Mouse (Mus musculus) MEL (cell line): ENCODE results near the gene Mymx. TPM values are rescaled to one million over a fixed set of nuclear protein-coding genes. Genes with fewer than 3 reads are reported as not detected.

Experiments
- DNase-seq: peaks from one replicate; pipeline ENCODE4 v3.0.0; 2011; ENCODE audit warnings: low read depth, low spot score
- H3K27ac ChIP-seq: 2 replicates; pipeline ENCODE4 v1.5.1; 2012; ENCODE audit warnings: low read depth, mild to moderate bottlenecking, control low read depth, low read length, moderate library complexity; ENCODE audit not compliant: control insufficient read depth
- H3K27me3 ChIP-seq, 2 experiments: fragments of 150-350 bp in 1 of 2; sonication (generic) in 1 of 2; 2 replicates each; pipeline ENCODE4 v1.6.1; 2012; ENCODE audit warnings: low read length in 2 of 2, mild to moderate bottlenecking in 2 of 2, improper control_type of control experiment in 1 of 2, moderate library complexity in 1 of 2; ENCODE audit not compliant: insufficient read depth in 2 of 2, control insufficient read depth in 1 of 2
- H3K36me3 ChIP-seq, 2 experiments: 2 replicates each; pipeline ENCODE4 v1.6.1; 2012 to 2014; ENCODE audit warnings: low read length in 2 of 2, improper control_type of control experiment in 1 of 2, inconsistent platforms in 1 of 2, mild to moderate bottlenecking in 1 of 2; ENCODE audit not compliant: insufficient read depth in 2 of 2, control insufficient read depth in 1 of 2
- H3K4me1 ChIP-seq, 2 experiments: fragments of 150-350 bp in 1 of 2; sonication (generic) in 1 of 2; 2 replicates each; pipeline ENCODE4 v1.6.1; 2012; ENCODE audit warnings: low read length in 2 of 2, improper control_type of control experiment in 1 of 2, mild to moderate bottlenecking in 1 of 2; ENCODE audit not compliant: insufficient read depth in 2 of 2, control insufficient read depth in 1 of 2
- H3K4me3 ChIP-seq, 2 experiments: fragments of 150-350 bp in 1 of 2; sonication (generic) in 1 of 2; 2 replicates each; pipeline ENCODE4 v1.5.1; 2012; ENCODE audit warnings: low read depth in 2 of 2, low read length in 2 of 2, mild to moderate bottlenecking in 2 of 2, moderate library complexity in 2 of 2, control low read depth in 1 of 2, improper control_type of control experiment in 1 of 2; ENCODE audit not compliant: control insufficient read depth in 1 of 2, insufficient read depth in 1 of 2
- H3K79me2 ChIP-seq: 2 replicates; pipeline ENCODE4 v1.6.1; 2012; ENCODE audit warnings: mild to moderate bottlenecking, low read length, moderate library complexity; ENCODE audit not compliant: control insufficient read depth, poor library complexity, insufficient read depth
- H3K9ac ChIP-seq: 2 replicates; pipeline ENCODE4 v1.6.1; 2012; ENCODE audit warnings: low read depth, mild to moderate bottlenecking, control low read depth, low read length, moderate library complexity; ENCODE audit not compliant: control insufficient read depth, poor library complexity, severe bottlenecking
- H3K9me3 ChIP-seq: fragments of 150-350 bp; sonication (generic); replicated peaks from 2 replicates; pipeline ENCODE4 v1.6.1; 2012; ENCODE audit warnings: mild to moderate bottlenecking, low read length, improper control_type of control experiment, moderate library complexity; ENCODE audit not compliant: insufficient read depth
- BHLHE40 ChIP-seq: IDR thresholded peaks from 2 replicates; pipeline ENCODE4 v1.6.1; 2012; ENCODE audit warnings: low read depth, mild to moderate bottlenecking, inconsistent platforms, low read length, improper control_type of control experiment, borderline replicate concordance
- CHD1 ChIP-seq: IDR thresholded peaks from 2 replicates; pipeline ENCODE4 v1.6.1; 2012; ENCODE audit warnings: low read depth, mild to moderate bottlenecking, inconsistent platforms, low read length, improper control_type of control experiment
- ELF1 ChIP-seq: IDR thresholded peaks from 2 replicates; pipeline ENCODE4 v1.6.1; 2014; ENCODE audit warnings: low read depth, mild to moderate bottlenecking, inconsistent platforms, low read length, improper control_type of control experiment, moderate library complexity
- EP300 ChIP-seq, 2 experiments: IDR thresholded peaks; 2 replicates each; pipeline ENCODE4 v1.6.1; 2011; ENCODE audit warnings: improper control_type of control experiment in 2 of 2, low read length in 2 of 2, low read depth in 1 of 2, mild to moderate bottlenecking in 1 of 2
- ETS1 ChIP-seq: IDR thresholded peaks from 2 replicates; pipeline ENCODE4 v1.6.1; 2012; ENCODE audit warnings: low read depth, mild to moderate bottlenecking, inconsistent platforms, low read length, improper control_type of control experiment, moderate library complexity
- GABPA ChIP-seq: IDR thresholded peaks from 2 replicates; pipeline ENCODE4 v1.6.1; 2012; ENCODE audit warnings: low read depth, mild to moderate bottlenecking, inconsistent platforms, low read length, improper control_type of control experiment, moderate library complexity
- GATA1 ChIP-seq: IDR thresholded peaks from 2 replicates; pipeline ENCODE4 v1.6.1; 2011; ENCODE audit warnings: low read depth, low read length, improper control_type of control experiment
- HCFC1 ChIP-seq: IDR thresholded peaks from 2 replicates; pipeline ENCODE4 v1.6.1; 2012; ENCODE audit warnings: low read depth, mild to moderate bottlenecking, inconsistent platforms, low read length, improper control_type of control experiment, moderate library complexity
- JUND ChIP-seq: IDR thresholded peaks from 2 replicates; pipeline ENCODE4 v1.6.1; 2011; ENCODE audit warnings: low read depth, mild to moderate bottlenecking, improper control_type of control experiment, low read length
- KAT2A ChIP-seq: conservative IDR thresholded peaks from 2 replicates; pipeline ENCODE4 v1.6.1; 2012; ENCODE audit warnings: low read depth, low read length, improper control_type of control experiment, inconsistent platforms
- MAX ChIP-seq: IDR thresholded peaks from 2 replicates; pipeline ENCODE4 v1.6.1; 2011; ENCODE audit warnings: low read length, improper control_type of control experiment
- MAZ ChIP-seq: IDR thresholded peaks from 2 replicates; pipeline ENCODE4 v1.6.1; 2012; ENCODE audit warnings: low read depth, mild to moderate bottlenecking, inconsistent platforms, low read length, improper control_type of control experiment
- MYB ChIP-seq: IDR thresholded peaks from 2 replicates; pipeline ENCODE4 v1.6.1; 2011; ENCODE audit warnings: mild to moderate bottlenecking, low read depth, low read length, improper control_type of control experiment
- MYC ChIP-seq: IDR thresholded peaks from 2 replicates; pipeline ENCODE4 v1.6.1; 2011; ENCODE audit warnings: low read depth, mild to moderate bottlenecking, low read length, improper control_type of control experiment, moderate library complexity
- POLR2A ChIP-seq, 2 experiments: IDR thresholded peaks; 2 replicates each; pipeline ENCODE4 v1.6.1; 2011 to 2012; ENCODE audit warnings: low read length in 2 of 2, mild to moderate bottlenecking in 2 of 2, control low read depth in 1 of 2, improper control_type of control experiment in 1 of 2, low read depth in 1 of 2, moderate library complexity in 1 of 2; ENCODE audit not compliant: control insufficient read depth in 1 of 2, insufficient read depth in 1 of 2, poor library complexity in 1 of 2
- POLR2AphosphoS2 ChIP-seq: IDR thresholded peaks from 2 replicates; pipeline ENCODE4 v1.6.1; 2011; ENCODE audit warnings: low read length, improper control_type of control experiment
- RAD21 ChIP-seq: IDR thresholded peaks from 2 replicates; pipeline ENCODE4 v1.6.1; 2011; ENCODE audit warnings: mild to moderate bottlenecking, low read depth, low read length, improper control_type of control experiment
- SIN3A ChIP-seq: IDR thresholded peaks from 2 replicates; pipeline ENCODE4 v1.6.1; 2012; ENCODE audit warnings: low read length, improper control_type of control experiment, inconsistent platforms
- SMC3 ChIP-seq: IDR thresholded peaks from 2 replicates; pipeline ENCODE4 v1.6.1; 2011; ENCODE audit warnings: low read depth, low read length, improper control_type of control experiment
- TAL1 ChIP-seq: IDR thresholded peaks from 2 replicates; pipeline ENCODE4 v1.6.1; 2012; ENCODE audit warnings: mild to moderate bottlenecking, inconsistent platforms, low read length, moderate library complexity, mixed read lengths
- TBP ChIP-seq: IDR thresholded peaks from 2 replicates; pipeline ENCODE4 v1.8.0; 2011; ENCODE audit warnings: low read depth, low read length, improper control_type of control experiment
- TCF12 ChIP-seq: IDR thresholded peaks from 2 replicates; pipeline ENCODE4 v1.6.1; 2014; ENCODE audit warnings: low read depth, mild to moderate bottlenecking, inconsistent platforms, low read length, improper control_type of control experiment, moderate library complexity
- UBTF ChIP-seq: IDR thresholded peaks from 2 replicates; pipeline ENCODE4 v1.6.1; 2012; ENCODE audit warnings: low read depth, mild to moderate bottlenecking, inconsistent platforms, low read length, improper control_type of control experiment, moderate library complexity, borderline replicate concordance; ENCODE audit not compliant: insufficient read depth
- USF1 ChIP-seq: IDR thresholded peaks from 2 replicates; pipeline ENCODE4 v1.6.1; 2014; ENCODE audit warnings: low read depth, mild to moderate bottlenecking, inconsistent platforms, low read length, improper control_type of control experiment, moderate library complexity
- ZC3H11A ChIP-seq: IDR thresholded peaks from 2 replicates; pipeline ENCODE4 v1.6.1; 2012; ENCODE audit warnings: low read depth, mild to moderate bottlenecking, inconsistent platforms, low read length, improper control_type of control experiment
- ZMIZ1 ChIP-seq: IDR thresholded peaks from 2 replicates; pipeline ENCODE4 v1.6.1; 2012; ENCODE audit warnings: low read depth, mild to moderate bottlenecking, inconsistent platforms, low read length, improper control_type of control experiment, moderate library complexity
- ZNF384 ChIP-seq: IDR thresholded peaks from 2 replicates; pipeline ENCODE4 v1.6.1; 2012; ENCODE audit warnings: low read depth, mild to moderate bottlenecking, inconsistent platforms, low read length, improper control_type of control experiment
- polyA plus RNA-seq, 2 experiments: library from polyadenylated mRNA; stranded (reverse) in 1 of 2; unstranded in 1 of 2; fragments of >175 nt in 1 of 2; fragments of >200 nt in 1 of 2; gene quantifications; 2 replicates each; pipeline versions ENCODE4 v1.2.1 to v1.2.4; 2012; ENCODE audit warnings: low replicate concordance in 2 of 2, low read depth in 1 of 2; ENCODE audit not compliant: insufficient read length in 2 of 2, insufficient read depth in 1 of 2, missing spikeins in 1 of 2
- total RNA-seq: library from RNA; depleted of rRNA; stranded (reverse); fragments of 300-350 nt; gene quantifications from 2 replicates; pipeline ENCODE4 v1.2.3, GENCODE M21; 2012

Mymx gene
- total and polyA plus RNA-seq, 3 experiments, result not detected

- DNase-seq, result peak; percentile 67
- H3K4me1 ChIP-seq, result peaks cover 26 to 45% of the 10 kb centered on the region in 2 experiments
- peak overlapping the region; percentile 80 for H3K9ac ChIP-seq
- H3K4me3 ChIP-seq, result peak overlapping the region; percentile 60 to 75
- TF ChIP-seq ZNF384, result no peak
- 0 out of 2 replicates have a peak, but pooled peaks have one; percentile 13 for TF ChIP-seq UBTF
- peak in 1 of 2 experiments; percentile 37; a peak in 1 of 4 replicates for TF ChIP-seq EP300 (IDR thresholded peaks at IDR 0.05; ENCODE audit: low read depth in 1 of 2, low read length in 2 of 2)
- TF ChIP-seq TCF12, result 0 out of 2 replicates have a peak, but pooled peaks have one; percentile 1
- TF ChIP-seq MAZ, result peak; percentile 64; the same call in 1 of the 2 replicates
- H3K9me3 ChIP-seq, result no peaks in the 10 kb centered on the region
- H3K79me2 ChIP-seq, result peaks cover 40% of the 10 kb centered on the region
- peak overlapping the region; percentile 64 for H3K27ac ChIP-seq
- H3K27me3 ChIP-seq, result no peaks in the 10 kb centered on the region
- H3K36me3 ChIP-seq, result peaks cover 2 to 37% of the 10 kb centered on the region in 2 experiments; a peak in 3 of 4 replicates
Measured at GRCm38 (mm10) chr17:45595736-45596390, 6.0 kb downstream of the Mymx start.

- Histone ChIP-seq H3K79me2 (peaks cover 41% of the 10 kb centered on the region), H3K9ac (peak overlapping the region; percentile 80), H3K4me3 (peak overlapping the region; percentile 60 to 80), H3K4me1 (peaks cover 26 to 45% of the 10 kb centered on the region in 2 experiments), H3K27ac (peak overlapping the region; percentile 64), H3K27me3 (no peaks in the 10 kb centered on the region), H3K36me3 (peaks cover 2 to 37% of the 10 kb centered on the region in 2 experiments; a peak in 3 of 4 replicates), H3K9me3 (no peaks in the 10 kb centered on the region)
- peak; percentile 87 for DNase-seq
- TF ChIP-seq GATA1 (peak; percentile 46; the same call in 1 of the 2 replicates), HCFC1 (peak; percentile 29; the same call in 1 of the 2 replicates), POLR2A (IDR thresholded peaks at IDR 0.05; ENCODE audit: control insufficient read depth in 1 of 2, insufficient read depth in 1 of 2, low read depth in 1 of 2, low read length in 2 of 2, poor library complexity in 1 of 2) (peak; percentile 60 to 88; a peak in 3 of 4 replicates), UBTF (peak; percentile 19; the same call in 1 of the 2 replicates), KAT2A (no peak), TAL1 (no peak), ZMIZ1 (peak; percentile 59; the same call in 1 of the 2 replicates), ELF1 (no peak), SMC3 (no peak), USF1 (0 out of 2 replicates have a peak, but pooled peaks have one; percentile 0), ZNF384 (no peak), SIN3A (peak; percentile 20; the same call in 1 of the 2 replicates), TCF12 (peak; percentile 21; the same call in 1 of the 2 replicates), RAD21 (no peak), GABPA (no peak), ETS1 (peak; percentile 20; the same call in 1 of the 2 replicates), MAX (peak; percentile 86), BHLHE40 (no peak), TBP (peak; percentile 47), MAZ (no peak; the same call in 1 of the 2 replicates), CHD1 (no peak), JUND (no peak), MYC (peak; percentile 88), ZC3H11A (no peak), POLR2AphosphoS2 (no peak; the same call in 1 of the 2 replicates), MYB (no peak)
Measured at GRCm38 (mm10) chr17:45594881-45595735, 6.8 kb downstream of the Mymx start.
